Mouse (Mus musculus): ENCODE results near the gene Gp1ba. TPM values are rescaled to one million over a fixed set of nuclear protein-coding genes. Genes with fewer than 3 reads are reported as not detected.

Gp1ba gene
- total and polyA plus RNA-seq, 2 experiments from 2014 or later = 0.16 TPM; not detected in 1

DNA sequence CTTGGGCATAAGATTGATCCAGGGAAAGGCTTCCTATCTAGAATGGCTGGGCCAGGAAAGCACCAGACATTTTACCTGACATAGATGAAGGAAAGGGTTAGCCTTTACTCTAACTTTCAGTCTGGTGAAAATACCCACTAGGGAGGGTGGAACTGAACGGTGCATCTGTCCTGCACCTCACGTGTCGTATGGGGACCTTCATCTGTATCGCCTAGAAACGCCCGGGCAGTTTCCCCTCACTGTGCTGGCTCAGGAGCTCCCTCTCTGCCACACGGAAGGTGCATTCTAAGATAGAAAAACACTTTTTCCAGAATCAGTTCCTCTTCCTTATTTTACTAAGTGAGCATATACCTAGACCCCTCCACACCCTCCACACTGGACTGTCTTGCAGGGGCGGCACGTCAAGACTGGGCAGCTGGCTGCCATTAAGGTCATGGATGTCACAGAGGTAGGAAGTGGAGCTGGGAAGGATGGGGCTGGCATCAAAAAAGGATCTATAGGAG lies 40.4 kb upstream of the Gp1ba start:
- Histone ChIP-seq H3K27me3 (ENCODE audit: insufficient read depth, low read length) (no peaks in the 10 kb centered on the region), H3K9ac (replicated peaks; ENCODE audit: low read length, poor library complexity, severe bottlenecking) (no peak overlapping the region), H3K9me3 (ENCODE audit: low read length) (no peaks in the 10 kb centered on the region), H3K27ac (ENCODE audit: low read depth, low read length) (no peak overlapping the region), H3K36me3 (ENCODE audit: insufficient read depth, low read length) (peaks cover 42% of the 10 kb centered on the region), H3K4me2 (ENCODE audit: low read depth, low read length, poor library complexity, severe bottlenecking) (no peak overlapping the region), H3K4me3 (ENCODE audit: low read depth, low read length) (no peak overlapping the region), H3K4me1 (ENCODE audit: insufficient read depth, low read length) (no peaks in the 10 kb centered on the region)
- TF ChIP-seq CTCF (IDR thresholded peaks at IDR 0.05) = no peak
- no peak for ATAC-seq (ENCODE audit: low FRiP score)
- WGBS = 89% methylated on average over 9 of the region's 9 CpGs
- DNase-seq (ENCODE audit: low spot score) = no peak

DNA sequence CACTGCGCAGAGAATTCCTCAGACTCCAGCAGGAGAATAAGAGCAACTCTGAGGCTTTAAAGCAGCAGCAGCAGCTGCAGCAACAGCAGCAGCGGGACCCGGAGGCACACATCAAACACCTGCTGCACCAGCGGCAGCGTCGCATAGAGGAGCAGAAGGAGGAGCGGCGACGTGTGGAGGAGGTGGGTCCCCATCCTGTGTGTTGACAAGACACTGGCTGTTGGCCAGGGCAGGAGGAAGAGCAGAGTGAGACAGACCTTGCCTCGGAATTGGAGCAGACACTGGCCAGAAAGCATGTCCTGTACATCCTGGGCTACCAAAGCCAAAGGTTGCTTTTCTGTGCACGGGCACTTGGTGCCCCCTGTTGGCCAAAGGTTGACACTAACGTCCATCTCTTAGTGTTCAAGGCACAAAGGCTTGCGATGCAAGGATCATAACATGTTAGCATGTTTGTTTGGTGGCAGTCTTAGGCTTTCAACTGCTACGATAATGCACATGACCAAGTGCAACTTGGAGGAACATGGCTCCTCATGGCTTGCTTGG lies 33.8 kb upstream of the Gp1ba start:
- ATAC-seq (ENCODE audit: low FRiP score) (peak; percentile 36; the same call in 1 of the 2 replicates), DNase-seq (ENCODE audit: low spot score) (peak; percentile 80)
- peaks cover 79% of the 10 kb centered on the region for H3K36me3 ChIP-seq (ENCODE audit: insufficient read depth, low read length)

DNA sequence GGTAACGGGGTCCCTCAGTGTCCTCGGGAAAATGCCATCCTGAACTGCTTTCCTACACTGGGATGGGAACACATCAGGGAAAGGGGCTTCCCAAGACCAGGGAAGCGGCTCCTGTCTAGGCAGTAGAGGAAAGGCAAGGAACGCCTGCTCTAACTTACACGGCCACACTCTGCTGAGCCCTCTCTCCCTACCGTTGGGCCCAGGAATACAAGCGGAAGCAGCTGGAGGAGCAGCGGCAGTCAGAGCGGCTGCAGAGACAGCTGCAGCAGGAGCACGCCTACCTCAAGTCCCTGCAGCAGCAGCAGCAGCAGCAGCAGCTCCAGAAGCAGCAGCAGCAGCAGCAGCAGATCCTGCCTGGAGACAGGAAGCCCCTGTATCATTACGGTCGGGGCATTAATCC lies 32.2 kb upstream of the Gp1ba start:
- DNase-seq (ENCODE audit: low spot score) = no peak
- H3K36me3 ChIP-seq (ENCODE audit: insufficient read depth, low read length) = peaks cover 81% of the 10 kb centered on the region
- no peak overlapping the region for H3K27ac ChIP-seq (ENCODE audit: low read depth, low read length)
- no peaks in the 10 kb centered on the region for H3K9me3 ChIP-seq (ENCODE audit: low read length)
- no peak for TF ChIP-seq CTCF (IDR thresholded peaks at IDR 0.05)
- no peak overlapping the region for H3K4me2 ChIP-seq (ENCODE audit: low read depth, low read length, poor library complexity, severe bottlenecking)
- H3K27me3 ChIP-seq (ENCODE audit: insufficient read depth, low read length) = no peaks in the 10 kb centered on the region
- no peak for ATAC-seq (ENCODE audit: low FRiP score)
- WGBS = 77% methylated on average over 12 of the region's 12 CpGs
- no peak overlapping the region for H3K9ac ChIP-seq (replicated peaks; ENCODE audit: low read length, poor library complexity, severe bottlenecking)
- H3K4me3 ChIP-seq (ENCODE audit: low read depth, low read length) = no peak overlapping the region
- no peaks in the 10 kb centered on the region for H3K4me1 ChIP-seq (ENCODE audit: insufficient read depth, low read length)

More for the DNA sequence above, 33.8 kb upstream of the Gp1ba start:
- 52% methylated on average over 14 of the region's 14 CpGs for WGBS
- Histone ChIP-seq H3K27me3 (ENCODE audit: insufficient read depth, low read length) (no peaks in the 10 kb centered on the region), H3K27ac (ENCODE audit: low read depth, low read length) (no peak overlapping the region), H3K4me3 (ENCODE audit: low read depth, low read length) (no peak overlapping the region), H3K4me1 (ENCODE audit: insufficient read depth, low read length) (no peaks in the 10 kb centered on the region), H3K9me3 (ENCODE audit: low read length) (no peaks in the 10 kb centered on the region), H3K4me2 (ENCODE audit: low read depth, low read length, poor library complexity, severe bottlenecking) (no peak overlapping the region), H3K9ac (replicated peaks; ENCODE audit: low read length, poor library complexity, severe bottlenecking) (no peak overlapping the region)
- TF ChIP-seq CTCF (IDR thresholded peaks at IDR 0.05) = peak; percentile 88

DNA sequence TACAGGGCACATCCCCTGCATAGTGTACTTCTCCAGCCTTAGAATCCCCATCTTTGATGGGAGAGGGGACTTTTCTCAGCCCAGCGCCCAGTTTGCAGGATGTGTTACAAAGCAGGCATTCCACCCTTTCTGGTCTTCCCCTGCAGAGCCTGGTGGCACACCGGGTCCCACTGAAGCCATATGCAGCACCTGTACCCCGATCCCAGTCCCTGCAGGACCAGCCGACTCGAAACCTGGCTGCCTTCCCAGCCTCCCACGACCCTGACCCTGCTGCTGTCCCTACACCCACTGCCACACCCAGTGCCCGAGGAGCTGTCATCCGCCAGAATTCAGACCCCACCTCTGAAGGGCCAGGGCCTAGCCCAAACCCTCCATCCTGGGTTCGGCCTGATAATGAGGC lies 31.3 kb upstream of the Gp1ba start:
- H3K27me3 ChIP-seq (ENCODE audit: insufficient read depth, low read length) = no peaks in the 10 kb centered on the region
- ATAC-seq (ENCODE audit: low FRiP score) (no peak), DNase-seq (ENCODE audit: low spot score) (no peak)
- H3K9ac ChIP-seq (replicated peaks; ENCODE audit: low read length, poor library complexity, severe bottlenecking) = no peak overlapping the region
- WGBS = 93% methylated on average over 9 of the region's 9 CpGs
- H3K36me3 ChIP-seq (ENCODE audit: insufficient read depth, low read length) = peaks cover 82% of the 10 kb centered on the region
- no peak overlapping the region for H3K4me2 ChIP-seq (ENCODE audit: low read depth, low read length, poor library complexity, severe bottlenecking)
- no peaks in the 10 kb centered on the region for H3K9me3 ChIP-seq (ENCODE audit: low read length)
- no peak overlapping the region for H3K27ac ChIP-seq (ENCODE audit: low read depth, low read length)
- H3K4me3 ChIP-seq (ENCODE audit: low read depth, low read length) = no peak overlapping the region
- TF ChIP-seq CTCF (IDR thresholded peaks at IDR 0.05) = no peak
- H3K4me1 ChIP-seq (ENCODE audit: insufficient read depth, low read length) = no peaks in the 10 kb centered on the region

DNA sequence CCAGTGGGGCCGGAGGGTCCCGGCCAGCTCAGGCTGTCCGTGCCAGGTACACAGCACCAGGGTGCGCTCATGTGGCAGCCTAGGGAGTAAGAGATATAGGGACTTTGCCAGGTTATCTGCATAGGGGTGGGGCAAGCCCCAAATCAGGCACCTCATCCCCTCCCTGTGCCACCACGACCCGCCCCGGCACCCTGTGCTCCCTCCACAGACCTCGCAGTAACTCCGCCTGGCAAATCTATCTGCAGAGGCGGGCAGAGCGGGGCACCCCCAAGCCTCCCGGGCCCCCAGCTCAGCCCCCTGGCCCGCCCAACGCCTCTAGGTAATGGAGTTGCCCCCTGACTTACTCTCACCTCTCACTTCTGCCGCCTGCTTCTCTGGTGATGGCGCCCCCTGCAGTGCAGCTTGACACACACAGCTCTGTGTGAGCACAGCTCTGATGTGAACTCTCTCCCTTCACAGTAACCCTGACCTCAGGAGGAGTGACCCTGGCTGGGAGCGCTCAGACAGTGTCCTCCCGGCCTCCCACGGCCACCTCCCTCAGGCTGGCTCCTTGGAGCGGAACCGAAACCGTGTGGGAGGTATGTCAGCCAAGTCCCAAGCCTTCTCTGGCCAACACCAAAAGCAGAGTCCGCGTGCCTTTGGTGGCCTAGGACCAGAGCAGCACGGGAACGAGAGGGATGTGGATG lies 30.4 kb upstream of the Gp1ba start:
- no peak overlapping the region for H3K9ac ChIP-seq (replicated peaks; ENCODE audit: low read length, poor library complexity, severe bottlenecking)
- WGBS = 87% methylated on average over 26 of the region's 26 CpGs
- no peak overlapping the region for H3K4me2 ChIP-seq (ENCODE audit: low read depth, low read length, poor library complexity, severe bottlenecking)
- no peaks in the 10 kb centered on the region for H3K9me3 ChIP-seq (ENCODE audit: low read length)
- no peak overlapping the region for H3K27ac ChIP-seq (ENCODE audit: low read depth, low read length)
- peak; percentile 53 for TF ChIP-seq CTCF (IDR thresholded peaks at IDR 0.05)
- peaks cover 89% of the 10 kb centered on the region for H3K36me3 ChIP-seq (ENCODE audit: insufficient read depth, low read length)
- H3K27me3 ChIP-seq (ENCODE audit: insufficient read depth, low read length) = no peaks in the 10 kb centered on the region
- ATAC-seq (ENCODE audit: low FRiP score) (no peak), DNase-seq (ENCODE audit: low spot score) (no peak)
- no peak overlapping the region for H3K4me3 ChIP-seq (ENCODE audit: low read depth, low read length)
- H3K4me1 ChIP-seq (ENCODE audit: insufficient read depth, low read length) = no peaks in the 10 kb centered on the region

DNA sequence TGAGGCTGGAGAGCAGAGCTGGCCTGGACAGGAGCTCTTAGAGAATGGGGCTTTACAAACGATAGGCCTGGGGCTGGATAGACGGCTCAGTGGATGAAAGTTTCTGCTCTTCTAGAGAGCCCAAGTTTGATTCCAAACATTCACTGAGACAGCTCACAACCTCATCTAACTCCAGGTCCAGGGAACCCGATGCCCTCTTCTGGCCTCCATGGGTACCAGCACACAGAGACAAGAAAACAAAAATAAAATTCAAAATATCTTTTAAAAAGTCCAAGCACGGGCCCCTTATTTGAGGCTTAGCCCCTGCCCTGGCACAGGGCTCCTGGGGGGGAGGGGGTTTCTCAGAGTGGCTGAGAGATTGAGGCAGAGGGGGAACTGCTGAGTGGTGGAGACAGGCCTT lies 28.2 kb upstream of the Gp1ba start:
- H3K4me3 ChIP-seq (ENCODE audit: low read depth, low read length) = no peak overlapping the region
- H3K27ac ChIP-seq (ENCODE audit: low read depth, low read length) = no peak overlapping the region
- peaks cover 69% of the 10 kb centered on the region for H3K36me3 ChIP-seq (ENCODE audit: insufficient read depth, low read length)
- no peaks in the 10 kb centered on the region for H3K27me3 ChIP-seq (ENCODE audit: insufficient read depth, low read length)
- H3K4me2 ChIP-seq (ENCODE audit: low read depth, low read length, poor library complexity, severe bottlenecking) = no peak overlapping the region
- H3K4me1 ChIP-seq (ENCODE audit: insufficient read depth, low read length) = no peaks in the 10 kb centered on the region
- WGBS = 83% methylated on average over 4 of the region's 4 CpGs
- no peak for DNase-seq (ENCODE audit: low spot score)
- no peak for ATAC-seq (ENCODE audit: low FRiP score)
- peak; percentile 57 for TF ChIP-seq CTCF (IDR thresholded peaks at IDR 0.05)
- no peaks in the 10 kb centered on the region for H3K9me3 ChIP-seq (ENCODE audit: low read length)
- H3K9ac ChIP-seq (replicated peaks; ENCODE audit: low read length, poor library complexity, severe bottlenecking) = no peak overlapping the region
